Mouse (Mus musculus): ENCODE data around the gene Nrxn1. TPM values are rescaled to one million over a fixed set of nuclear protein-coding genes. Genes with fewer than 3 reads are reported as not detected.

The Nrxn1 gene
- polyA plus RNA-seq, 1 experiment: 2.4 TPM

DNA sequence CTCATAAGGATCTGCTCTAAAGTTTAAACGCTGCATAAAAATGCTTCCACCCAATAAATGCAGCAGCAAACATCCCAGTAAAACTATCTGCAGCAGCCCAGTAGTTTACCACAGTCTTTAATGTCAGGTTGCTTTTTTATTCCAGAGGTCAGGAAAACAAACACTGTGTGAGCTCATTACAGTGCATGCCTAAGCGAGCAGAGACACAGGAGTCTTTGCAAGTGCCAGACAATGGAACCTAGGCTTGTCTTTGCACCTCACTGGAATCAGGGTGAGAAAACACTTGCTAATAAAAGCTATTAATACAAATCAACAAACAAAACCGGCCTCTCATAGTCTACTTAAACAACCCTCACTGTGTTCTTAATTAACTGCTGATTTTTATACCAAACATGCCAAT is 365.7 kb downstream of the Nrxn1 start:
- DNase-seq: no peak
- TF ChIP-seq CTCF (IDR thresholded peaks at IDR 0.05; ENCODE audit: insufficient read depth, low read length) (no peak), POLR2A (IDR thresholded peaks at IDR 0.05; ENCODE audit: borderline replicate concordance, extremely low read depth, low read depth, low read length) (no peak)
- no peak overlapping the region for H3K4me3 ChIP-seq (replicated peaks; ENCODE audit: extremely low read depth, low read depth, low read length)
- 37% methylated on average over 3 of the region's 3 CpGs for WGBS
- H3K4me1 ChIP-seq (ENCODE audit: control insufficient read depth, insufficient read depth, low read length): no peaks in the 10 kb centered on the region

GRCm38 (mm10) chr17:90704773-90705172 is 388.1 kb downstream of the Nrxn1 start:
- 75% methylated on average over 4 of the region's 4 CpGs for WGBS
- no peaks in the 10 kb centered on the region for H3K4me1 ChIP-seq (ENCODE audit: control insufficient read depth, insufficient read depth, low read length)
- DNase-seq: no peak
- TF ChIP-seq POLR2A (IDR thresholded peaks at IDR 0.05; ENCODE audit: borderline replicate concordance, extremely low read depth, low read depth, low read length): no peak
- no peak for TF ChIP-seq CTCF (IDR thresholded peaks at IDR 0.05; ENCODE audit: insufficient read depth, low read length)
- H3K4me3 ChIP-seq (replicated peaks; ENCODE audit: extremely low read depth, low read depth, low read length): no peak overlapping the region

DNA sequence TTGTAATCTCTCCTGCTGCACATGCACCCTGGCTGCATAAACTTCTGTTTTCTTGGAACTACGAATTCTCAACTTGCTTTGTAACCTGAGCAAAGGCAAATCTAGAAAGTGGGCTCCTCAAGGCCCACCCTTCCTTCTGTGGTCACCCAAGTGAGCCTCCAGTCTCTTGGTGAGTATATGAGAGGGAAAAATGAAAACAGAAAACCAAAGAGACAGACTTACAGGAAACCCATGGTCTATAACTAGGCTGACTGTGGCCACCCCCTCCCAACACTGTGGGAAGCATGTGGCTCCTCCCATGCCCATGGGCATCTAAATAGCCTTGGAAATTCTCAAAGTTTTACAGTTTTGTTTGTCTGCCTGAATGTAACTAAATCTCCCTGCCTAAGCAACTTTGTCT is 390.2 kb downstream of the Nrxn1 start:
- no peak for DNase-seq
- TF ChIP-seq POLR2A (IDR thresholded peaks at IDR 0.05; ENCODE audit: borderline replicate concordance, extremely low read depth, low read depth, low read length) (no peak), CTCF (IDR thresholded peaks at IDR 0.05; ENCODE audit: insufficient read depth, low read length) (no peak)
- Histone ChIP-seq H3K4me1 (ENCODE audit: control insufficient read depth, insufficient read depth, low read length) (no peaks in the 10 kb centered on the region), H3K4me3 (replicated peaks; ENCODE audit: extremely low read depth, low read depth, low read length) (no peak overlapping the region)
- WGBS: 73% methylated on average over 1 of the region's 1 CpGs

DNA sequence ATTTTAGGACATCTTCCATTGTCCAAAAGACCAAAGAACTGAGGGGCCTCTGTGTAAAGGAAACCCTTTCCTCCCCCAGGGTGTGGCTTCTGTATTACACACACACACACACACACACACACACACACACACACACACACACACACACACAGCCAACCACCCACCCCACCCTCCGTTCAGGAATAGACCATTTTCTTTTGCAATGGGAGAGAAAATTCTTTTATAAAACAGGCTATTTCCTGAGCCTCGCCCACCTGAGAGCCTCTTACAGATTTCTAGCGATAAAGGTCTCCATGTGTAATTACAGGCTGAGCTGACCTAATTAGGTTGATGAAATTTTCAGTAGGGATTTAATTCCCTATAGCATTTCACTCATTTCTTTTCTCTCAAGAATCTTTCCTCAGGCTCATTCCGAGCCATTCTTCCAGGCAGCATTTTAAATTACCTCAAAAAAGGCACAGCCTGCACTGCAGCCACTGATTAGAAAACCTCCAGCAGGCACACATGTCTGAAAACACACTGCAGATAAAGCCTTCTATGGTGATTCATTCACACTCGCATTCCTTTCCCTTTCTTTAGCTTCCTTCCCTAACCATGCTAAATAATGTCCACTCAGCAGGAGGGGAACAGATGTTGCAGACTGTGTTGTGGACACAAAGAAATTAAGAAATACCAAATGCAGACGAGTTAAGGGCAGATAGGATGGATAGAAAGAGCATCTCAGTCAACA is 396.6 kb downstream of the Nrxn1 start:
- no peaks in the 10 kb centered on the region for H3K4me1 ChIP-seq (ENCODE audit: control insufficient read depth, insufficient read depth, low read length)
- WGBS: 40% methylated on average over 6 of the region's 6 CpGs
- no peak overlapping the region for H3K4me3 ChIP-seq (replicated peaks; ENCODE audit: extremely low read depth, low read depth, low read length)
- no peak for DNase-seq
- TF ChIP-seq CTCF (IDR thresholded peaks at IDR 0.05; ENCODE audit: insufficient read depth, low read length) (no peak), POLR2A (IDR thresholded peaks at IDR 0.05; ENCODE audit: borderline replicate concordance, extremely low read depth, low read depth, low read length) (no peak)

- TF ChIP-seq CTCF (IDR thresholded peaks at IDR 0.05; ENCODE audit: insufficient read depth, low read length): no peak
- no peak for TF ChIP-seq POLR2A (IDR thresholded peaks at IDR 0.05; ENCODE audit: borderline replicate concordance, extremely low read depth, low read depth, low read length)
- no peak for DNase-seq
- Histone ChIP-seq H3K4me1 (ENCODE audit: control insufficient read depth, insufficient read depth, low read length) (no peaks in the 10 kb centered on the region), H3K4me3 (replicated peaks; ENCODE audit: extremely low read depth, low read depth, low read length) (no peak overlapping the region)
- 83% methylated on average over 5 of the region's 5 CpGs for whole genome bisulfite sequencing
These were observed 397.7 kb downstream of the Nrxn1 start for GRCm38 (mm10) chr17:90695086-90695584.

DNA sequence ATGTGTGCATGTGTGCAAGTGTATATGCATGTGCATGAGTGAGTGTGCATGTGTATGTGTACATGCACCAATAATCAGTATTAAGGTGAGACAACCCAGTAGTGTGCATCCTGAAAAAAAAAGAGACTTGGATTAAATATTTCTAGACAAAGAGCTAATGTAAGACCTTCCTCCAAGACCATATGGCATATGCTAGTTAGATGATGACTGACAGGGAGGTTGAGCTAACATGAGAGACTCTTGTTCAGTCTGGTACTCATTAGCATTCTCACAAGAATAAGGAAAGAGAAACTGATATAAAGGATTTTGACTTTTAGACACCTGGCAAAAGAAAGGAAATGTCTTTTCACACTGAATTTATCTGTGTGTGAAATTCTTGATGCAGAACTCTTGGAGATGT is 408.7 kb downstream of the Nrxn1 start:
- no peaks in the 10 kb centered on the region for H3K4me1 ChIP-seq (ENCODE audit: control insufficient read depth, insufficient read depth, low read length)
- DNase-seq: no peak
- TF ChIP-seq POLR2A (IDR thresholded peaks at IDR 0.05; ENCODE audit: borderline replicate concordance, extremely low read depth, low read depth, low read length) (no peak), CTCF (IDR thresholded peaks at IDR 0.05; ENCODE audit: insufficient read depth, low read length) (no peak)
- no peak overlapping the region for H3K4me3 ChIP-seq (replicated peaks; ENCODE audit: extremely low read depth, low read depth, low read length)

- TF ChIP-seq POLR2A (IDR thresholded peaks at IDR 0.05; ENCODE audit: borderline replicate concordance, extremely low read depth, low read depth, low read length) (no peak), CTCF (IDR thresholded peaks at IDR 0.05; ENCODE audit: insufficient read depth, low read length) (no peak)
- Histone ChIP-seq H3K4me3 (replicated peaks; ENCODE audit: extremely low read depth, low read depth, low read length) (no peak overlapping the region), H3K4me1 (ENCODE audit: control insufficient read depth, insufficient read depth, low read length) (no peaks in the 10 kb centered on the region)
- WGBS: 65% methylated on average over 1 of the region's 1 CpGs
- no peak for DNase-seq
These were observed 411.9 kb downstream of the Nrxn1 start for GRCm38 (mm10) chr17:90681019-90681418.

DNA sequence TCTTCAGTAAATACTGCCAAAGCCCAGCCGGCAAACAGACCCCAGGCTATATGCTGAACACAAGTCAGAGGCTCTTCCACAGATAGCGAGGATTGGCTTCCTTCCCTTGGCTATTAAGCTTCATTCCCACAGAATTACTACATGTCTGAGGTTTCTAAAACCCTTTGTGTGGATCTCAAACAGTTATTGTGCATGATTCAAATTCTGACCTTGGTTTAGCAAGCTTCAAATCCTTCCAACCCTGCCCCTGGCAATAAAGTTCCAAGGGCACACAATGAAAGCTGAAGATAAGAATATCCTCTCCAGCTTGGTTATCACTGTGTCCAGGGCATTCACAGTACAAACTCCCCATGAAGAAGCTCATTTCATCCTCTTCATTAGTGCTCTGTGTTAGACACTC is 416.2 kb downstream of the Nrxn1 start:
- TF ChIP-seq POLR2A (IDR thresholded peaks at IDR 0.05; ENCODE audit: borderline replicate concordance, extremely low read depth, low read depth, low read length) (no peak), CTCF (IDR thresholded peaks at IDR 0.05; ENCODE audit: insufficient read depth, low read length) (no peak)
- DNase-seq: no peak
- no peaks in the 10 kb centered on the region for H3K4me1 ChIP-seq (ENCODE audit: control insufficient read depth, insufficient read depth, low read length)
- H3K4me3 ChIP-seq (replicated peaks; ENCODE audit: extremely low read depth, low read depth, low read length): no peak overlapping the region
- WGBS: 60% methylated on average over 2 of the region's 2 CpGs

DNA sequence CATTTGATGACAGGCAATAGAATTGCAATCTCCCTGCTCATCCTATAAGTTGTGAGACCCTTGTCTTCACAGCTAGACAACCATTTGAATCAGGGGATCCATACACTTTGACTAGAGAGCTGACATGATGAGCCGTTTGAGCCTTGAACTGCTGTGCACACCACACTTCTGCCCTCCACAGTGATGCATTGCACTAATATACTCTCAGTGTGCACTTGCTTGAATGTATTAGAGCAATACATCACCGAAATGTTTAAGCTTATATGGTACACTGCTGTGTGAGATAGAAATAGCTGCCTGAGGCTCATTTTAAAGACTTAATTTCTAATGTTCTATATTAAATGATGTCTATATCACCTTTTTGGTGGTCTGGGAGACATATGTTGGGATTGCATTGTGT is 430.6 kb downstream of the Nrxn1 start:
- no peak for DNase-seq

GRCm38 (mm10) chr17:90654506-90654905 is 438.4 kb downstream of the Nrxn1 start:
- DNase-seq: no peak
- no peaks in the 10 kb centered on the region for H3K4me1 ChIP-seq (ENCODE audit: control insufficient read depth, insufficient read depth, low read length)
- TF ChIP-seq POLR2A (IDR thresholded peaks at IDR 0.05; ENCODE audit: borderline replicate concordance, extremely low read depth, low read depth, low read length): no peak
- TF ChIP-seq CTCF (IDR thresholded peaks at IDR 0.05; ENCODE audit: insufficient read depth, low read length): no peak
- no peak overlapping the region for H3K4me3 ChIP-seq (replicated peaks; ENCODE audit: extremely low read depth, low read depth, low read length)
- 62% methylated on average over 1 of the region's 1 CpGs for WGBS

More for the DNA sequence above, 430.6 kb downstream of the Nrxn1 start:
- Histone ChIP-seq H3K4me1 (ENCODE audit: control insufficient read depth, insufficient read depth, low read length) (no peaks in the 10 kb centered on the region), H3K4me3 (replicated peaks; ENCODE audit: extremely low read depth, low read depth, low read length) (no peak overlapping the region)
- TF ChIP-seq CTCF (IDR thresholded peaks at IDR 0.05; ENCODE audit: insufficient read depth, low read length): no peak
- no peak for TF ChIP-seq POLR2A (IDR thresholded peaks at IDR 0.05; ENCODE audit: borderline replicate concordance, extremely low read depth, low read depth, low read length)
- WGBS: 77% methylated on average over 2 of the region's 2 CpGs
